Mouse (Mus musculus) frontal cortex, adult 2 months (tissue): ENCODE results near the gene Arsa. TPM values are rescaled to one million over a fixed set of nuclear protein-coding genes. Genes with fewer than 3 reads are reported as not detected.
"Not testable (repeated sequence)": the region's sequence is repeated elsewhere in the genome, so short reads cannot be mapped to it uniquely, and the experiment has no call there.

Experiments used
- DNase-seq, 2 experiments: peaks; one replicate each; pipeline ENCODE4 v3.0.0; 2022; ENCODE audit warnings: low spot score in 1 of 2; ENCODE audit errors: extremely low spot score in 1 of 2
- polyA plus RNA-seq: library from polyadenylated mRNA; depleted of rRNA; stranded (reverse); fragments of >200 nt; gene quantifications from 2 replicates; pipeline ENCODE4 v1.2.3, GENCODE M21; 2012

Gene Arsa
- polyA plus RNA-seq, 1 experiment: 34.9 TPM

- DNase-seq: no peak
These were observed 17.4 kb downstream of the Arsa start for GRCm38 (mm10) chr15:89459821-89460220.

GRCm38 (mm10) chr15:89458942-89459341 is 18.3 kb downstream of the Arsa start:
- DNase-seq: no peak

GRCm38 (mm10) chr15:89455642-89456041 is 21.6 kb downstream of the Arsa start:
- DNase-seq: no peak

GRCm38 (mm10) chr15:89454857-89455256 is 22.4 kb downstream of the Arsa start:
- no peak for DNase-seq

- DNase-seq: peak in 1 of 2 experiments; percentile 63
These were observed 23.3 kb downstream of the Arsa start, which contains the start of gene Mapk8ip2 for GRCm38 (mm10) chr15:89453865-89454478. Mapk8ip2 (plus strand) TSS chr15:89453913.

- DNase-seq: no peak
These were observed 24.0 kb downstream of the Arsa start for GRCm38 (mm10) chr15:89452906-89453864.

- peak in 1 of 2 experiments; percentile 35 for DNase-seq
These were observed 34.6 kb downstream of the Arsa start for GRCm38 (mm10) chr15:89442486-89443070.

- no peak for DNase-seq
These were observed 41.3 kb downstream of the Arsa start for GRCm38 (mm10) chr15:89435878-89436277.

GRCm38 (mm10) chr15:89434136-89434535 is 43.1 kb downstream of the Arsa start:
- DNase-seq: no peak

GRCm38 (mm10) chr15:89432946-89433345 is 44.3 kb downstream of the Arsa start:
- no peak for DNase-seq

- no peak for DNase-seq
These were observed 45.4 kb downstream of the Arsa start for GRCm38 (mm10) chr15:89431806-89432205.

- DNase-seq: no peak
These were observed 46.0 kb downstream of the Arsa start for GRCm38 (mm10) chr15:89431271-89431670.

- not testable (repeated sequence) for DNase-seq
These were observed 46.5 kb downstream of the Arsa start for GRCm38 (mm10) chr15:89430771-89431170.

GRCm38 (mm10) chr15:89430341-89430740 is 46.9 kb downstream of the Arsa start:
- no peak for DNase-seq

GRCm38 (mm10) chr15:89429352-89430221 is 47.6 kb downstream of the Arsa start, which contains the start of the genes C730034F03Rik, Gm44502 and Chkb:
C730034F03Rik (plus strand) TSS chr15:89429589.
Gm44502 (minus strand) TSS chr15:89429696.
Chkb (minus strand) TSS chr15:89429908.
- DNase-seq: peak; percentile 93 to 97

- no peak for DNase-seq
These were observed 48.3 kb downstream of the Arsa start for GRCm38 (mm10) chr15:89428821-89429351.

- no peak for DNase-seq
These were observed 49.0 kb downstream of the Arsa start for GRCm38 (mm10) chr15:89428136-89428790.

- DNase-seq: no peak
These were observed 50.5 kb downstream of the Arsa start for GRCm38 (mm10) chr15:89426716-89427115.

- DNase-seq: no peak
These were observed 51.5 kb downstream of the Arsa start, which contains the start of gene Cpt1b for GRCm38 (mm10) chr15:89425711-89426121. Cpt1b (minus strand) TSS chr15:89425863.
